Mouse (Mus musculus) erythroblast, embryonic 14.5 days (primary cell): ENCODE data around the gene Myof.

Source experiments
- GATA1 ChIP-seq: IDR thresholded peaks from 2 replicates; pipeline ENCODE4 v1.6.1; 2012; ENCODE audit warnings: low read length, inconsistent platforms, mixed read lengths
- TAL1 ChIP-seq: IDR thresholded peaks from 3 replicates; pipeline ENCODE4 v1.6.1; 2012; ENCODE audit warnings: low read length, inconsistent platforms, mixed read lengths

DNA sequence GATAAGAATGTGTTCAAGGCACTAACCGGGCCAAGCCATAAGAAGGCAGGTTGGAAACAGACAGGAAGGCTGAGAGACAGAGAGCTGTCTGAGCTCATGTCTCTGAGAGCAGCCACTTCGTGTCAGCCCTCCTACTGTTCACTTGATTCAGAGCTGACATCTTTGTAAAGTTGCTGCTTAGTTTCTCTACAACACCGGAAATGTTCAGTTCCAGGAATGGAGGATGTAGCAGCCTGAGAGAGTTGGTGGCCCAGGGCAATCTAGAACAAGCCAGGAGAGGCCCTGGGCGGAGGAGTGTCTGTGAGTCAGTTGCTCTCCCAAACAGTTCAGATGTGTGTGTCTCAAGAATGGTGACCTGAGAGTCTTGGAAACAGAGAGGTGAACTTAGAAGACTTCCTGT is 77.5 kb downstream of the Myof start:
- TF ChIP-seq GATA1 (no peak), TAL1 (no peak)
